Mouse (Mus musculus): ENCODE data around the gene Anapc2. TPM values are rescaled to one million over a fixed set of nuclear protein-coding genes. Genes with fewer than 3 reads are reported as not detected.

Gene Anapc2
- polyA plus RNA-seq, 1 experiment from 2014 or later: 105 TPM

Other genes starting within 250 kb of the Anapc2 start
- gene Nsmf, start 218.1 kb upstream of the Anapc2 start, polyA plus RNA-seq (2014; fragmentation: Nextera tagmentation; extraction: Ambion mirVana): 96.1 and 123 TPM in 2 replicates
- not detected in 2 replicates for gene Entpd8, start 192.2 kb upstream of the Anapc2 start, polyA plus RNA-seq (2014; fragmentation: Nextera tagmentation; extraction: Ambion mirVana)
- gene Noxa1, start 177.3 kb upstream of the Anapc2 start, polyA plus RNA-seq (2014; fragmentation: Nextera tagmentation; extraction: Ambion mirVana): not detected in 2 replicates
- 18.6 and 22.1 TPM in 2 replicates for gene Nrarp, start 91.7 kb upstream of the Anapc2 start, polyA plus RNA-seq (2014; fragmentation: Nextera tagmentation; extraction: Ambion mirVana)
- gene Tor4a, start 75.6 kb upstream of the Anapc2 start, polyA plus RNA-seq (2014; fragmentation: Nextera tagmentation; extraction: Ambion mirVana): 0.97 and 1.9 TPM in 2 replicates
- gene Nelfb, start 61.0 kb upstream of the Anapc2 start, polyA plus RNA-seq (2014; fragmentation: Nextera tagmentation; extraction: Ambion mirVana): 68.8 and 73.5 TPM in 2 replicates
- not detected in 2 replicates for gene Stpg3, start 57.8 kb upstream of the Anapc2 start, polyA plus RNA-seq (2014; fragmentation: Nextera tagmentation; extraction: Ambion mirVana)
- gene Fam166a, start 53.7 kb upstream of the Anapc2 start, polyA plus RNA-seq (2014; fragmentation: Nextera tagmentation; extraction: Ambion mirVana): 1.1 TPM in 1 of 2 replicates, not detected in the other
- gene Tubb4b, start 47.8 kb upstream of the Anapc2 start, polyA plus RNA-seq (2014; fragmentation: Nextera tagmentation; extraction: Ambion mirVana): 392 and 409 TPM in 2 replicates
- gene Slc34a3, start 38.1 kb upstream of the Anapc2 start, polyA plus RNA-seq (2014; fragmentation: Nextera tagmentation; extraction: Ambion mirVana): 0.10 TPM in 1 of 2 replicates, not detected in the other
- not detected in 2 replicates for gene Rnf224, start 35.7 kb upstream of the Anapc2 start, polyA plus RNA-seq (2014; fragmentation: Nextera tagmentation; extraction: Ambion mirVana)
- gene Rnf208, start 30.2 kb upstream of the Anapc2 start, polyA plus RNA-seq (2014; fragmentation: Nextera tagmentation; extraction: Ambion mirVana): 67.4 and 98.5 TPM in 2 replicates
- not detected in 2 replicates for gene Cysrt1, start 30.0 kb upstream of the Anapc2 start, polyA plus RNA-seq (2014; fragmentation: Nextera tagmentation; extraction: Ambion mirVana)
- gene AL732309.1, start 25.6 kb upstream of the Anapc2 start, polyA plus RNA-seq (2014; fragmentation: Nextera tagmentation; extraction: Ambion mirVana): 4.7 and 6.0 TPM in 2 replicates
- gene Tmem203, start 17.0 kb upstream of the Anapc2 start, polyA plus RNA-seq (2014; fragmentation: Nextera tagmentation; extraction: Ambion mirVana): 14.7 and 17.4 TPM in 2 replicates
- 6.6 and 9.9 TPM in 2 replicates for gene Tprn, start 9.9 kb upstream of the Anapc2 start, polyA plus RNA-seq (2014; fragmentation: Nextera tagmentation; extraction: Ambion mirVana)
- gene Ssna1, start within 50 bp of the Anapc2 start, polyA plus RNA-seq (2014; fragmentation: Nextera tagmentation; extraction: Ambion mirVana): 258 and 281 TPM in 2 replicates
- not detected in 2 replicates for gene Tmem210, start 15.7 kb downstream of the Anapc2 start, polyA plus RNA-seq (2014; fragmentation: Nextera tagmentation; extraction: Ambion mirVana)
- 0.25 TPM in 1 of 2 replicates, not detected in the other for gene Lrrc26, start 17.4 kb downstream of the Anapc2 start, polyA plus RNA-seq (2014; fragmentation: Nextera tagmentation; extraction: Ambion mirVana)
- 17.0 and 21.1 TPM in 2 replicates for gene Grin1, start 46.7 kb downstream of the Anapc2 start, polyA plus RNA-seq (2014; fragmentation: Nextera tagmentation; extraction: Ambion mirVana)
- 69.5 and 87.7 TPM in 2 replicates for gene Man1b1, start 59.9 kb downstream of the Anapc2 start, polyA plus RNA-seq (2014; fragmentation: Nextera tagmentation; extraction: Ambion mirVana)
- 21.3 and 21.4 TPM in 2 replicates for gene Dpp7, start 83.9 kb downstream of the Anapc2 start, polyA plus RNA-seq (2014; fragmentation: Nextera tagmentation; extraction: Ambion mirVana)
- 5.8 and 7.8 TPM in 2 replicates for gene Uap1l1, start 93.2 kb downstream of the Anapc2 start, polyA plus RNA-seq (2014; fragmentation: Nextera tagmentation; extraction: Ambion mirVana)
- 27.8 and 28.9 TPM in 2 replicates for gene Sapcd2, start 99.8 kb downstream of the Anapc2 start, polyA plus RNA-seq (2014; fragmentation: Nextera tagmentation; extraction: Ambion mirVana)
- 1.9 and 2.5 TPM in 2 replicates for gene Entpd2, start 123.4 kb downstream of the Anapc2 start, polyA plus RNA-seq (2014; fragmentation: Nextera tagmentation; extraction: Ambion mirVana)
- 263 and 331 TPM in 2 replicates for gene Npdc1, start 126.9 kb downstream of the Anapc2 start, polyA plus RNA-seq (2014; fragmentation: Nextera tagmentation; extraction: Ambion mirVana)
- 0.21 TPM in 1 of 2 replicates, not detected in the other for gene Fut7, start 150.8 kb downstream of the Anapc2 start, polyA plus RNA-seq (2014; fragmentation: Nextera tagmentation; extraction: Ambion mirVana)
- 6.7 and 11.9 TPM in 2 replicates for gene Abca2, start 156.2 kb downstream of the Anapc2 start, polyA plus RNA-seq (2014; fragmentation: Nextera tagmentation; extraction: Ambion mirVana)
- 1.1 and 2.2 TPM in 2 replicates for gene Clic3, start 184.4 kb downstream of the Anapc2 start, polyA plus RNA-seq (2014; fragmentation: Nextera tagmentation; extraction: Ambion mirVana)
- gene Paxx, start 188.6 kb downstream of the Anapc2 start, polyA plus RNA-seq (2014; fragmentation: Nextera tagmentation; extraction: Ambion mirVana): 93.2 and 101 TPM in 2 replicates
- 170 and 301 TPM in 2 replicates for gene Ptgds, start 197.6 kb downstream of the Anapc2 start, polyA plus RNA-seq (2014; fragmentation: Nextera tagmentation; extraction: Ambion mirVana)
- gene Lcn12, start 221.4 kb downstream of the Anapc2 start, polyA plus RNA-seq (2014; fragmentation: Nextera tagmentation; extraction: Ambion mirVana): not detected in 2 replicates
- 77.9 and 102 TPM in 2 replicates for gene Fbxw5, start 228.3 kb downstream of the Anapc2 start, polyA plus RNA-seq (2014; fragmentation: Nextera tagmentation; extraction: Ambion mirVana)
- 4.0 and 4.1 TPM in 2 replicates for gene C8g, start 229.2 kb downstream of the Anapc2 start, polyA plus RNA-seq (2014; fragmentation: Nextera tagmentation; extraction: Ambion mirVana)